Mouse (Mus musculus): ENCODE measurements around the gene Atoh7. TPM values are rescaled to one million over a fixed set of nuclear protein-coding genes. Genes with fewer than 3 reads are reported as not detected.

Atoh7 gene
- total and polyA plus RNA-seq, 3 experiments, result not detected

- no peaks in the 10 kb centered on the region; a peak in 2 of 4 replicates for H3K27me3 ChIP-seq (ENCODE audit: control insufficient read depth in 1 of 2, insufficient read depth in 2 of 2, low read length in 2 of 2)
These were observed 1.3 kb upstream of the Atoh7 start for GRCm38 (mm10) chr10:63098191-63098590.

DNA sequence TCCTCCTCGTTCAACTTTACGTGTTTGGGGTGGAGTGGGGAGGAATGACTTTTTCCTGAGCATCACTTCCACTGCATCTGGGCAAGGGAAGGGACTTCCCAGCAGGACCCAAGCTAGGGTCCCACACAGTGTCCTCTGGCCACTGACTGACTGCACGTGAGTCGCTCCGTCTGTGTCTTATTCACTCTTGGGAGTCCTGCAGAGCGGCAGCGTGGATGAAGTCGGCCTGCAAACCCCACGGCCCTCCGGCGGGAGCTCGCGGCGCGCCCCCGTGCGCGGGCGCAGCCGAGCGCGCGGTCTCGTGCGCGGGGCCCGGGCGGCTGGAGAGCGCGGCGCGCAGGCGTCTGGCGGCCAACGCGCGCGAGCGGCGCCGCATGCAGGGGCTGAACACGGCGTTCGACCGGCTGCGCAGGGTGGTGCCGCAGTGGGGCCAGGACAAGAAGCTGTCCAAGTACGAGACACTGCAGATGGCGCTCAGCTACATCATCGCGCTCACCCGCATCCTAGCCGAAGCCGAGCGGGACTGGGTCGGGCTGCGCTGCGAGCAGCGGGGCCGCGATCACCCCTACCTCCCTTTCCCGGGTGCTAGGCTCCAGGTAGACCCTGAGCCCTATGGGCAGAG is 601 bp downstream of the Atoh7 start:
- DNase-seq (ENCODE audit: low read depth, low spot score), result no peak
- no peak overlapping the region for H3K4me3 ChIP-seq (ENCODE audit: control insufficient read depth in 1 of 2, insufficient read depth in 1 of 2, low read depth in 2 of 2, low read length in 2 of 2)

More at GRCm38 (mm10) chr10:63098191-63098590, 1.3 kb upstream of the Atoh7 start:
- Histone ChIP-seq H3K27ac (ENCODE audit: control insufficient read depth, low read depth, low read length) (no peak overlapping the region), H3K36me3 (ENCODE audit: control insufficient read depth in 1 of 2, insufficient read depth in 2 of 2, low read length in 2 of 2) (no peaks in the 10 kb centered on the region), H3K4me3 (ENCODE audit: control insufficient read depth in 1 of 2, insufficient read depth in 1 of 2, low read depth in 2 of 2, low read length in 2 of 2) (no peak overlapping the region), H3K9ac (ENCODE audit: control insufficient read depth, low read depth, low read length, poor library complexity, severe bottlenecking) (no peak overlapping the region), H3K4me1 (ENCODE audit: control insufficient read depth in 1 of 2, insufficient read depth in 2 of 2, low read length in 2 of 2) (no peaks in the 10 kb centered on the region), H3K79me2 (ENCODE audit: control insufficient read depth, insufficient read depth, low read length, poor library complexity) (no peaks in the 10 kb centered on the region), H3K9me3 (replicated peaks; ENCODE audit: insufficient read depth, low read length) (no peaks in the 10 kb centered on the region)
- TF ChIP-seq SIN3A (IDR thresholded peaks at IDR 0.05; ENCODE audit: low read length) (no peak), TAL1 (IDR thresholded peaks at IDR 0.05; ENCODE audit: low read length) (no peak), MYB (IDR thresholded peaks at IDR 0.05; ENCODE audit: low read depth, low read length) (no peak), MXI1 (IDR thresholded peaks at IDR 0.05; ENCODE audit: low read depth, low read length) (no peak), TCF12 (IDR thresholded peaks at IDR 0.05; ENCODE audit: low read depth, low read length) (no peak), HCFC1 (IDR thresholded peaks at IDR 0.05; ENCODE audit: low read depth, low read length) (no peak), GATA1 (IDR thresholded peaks at IDR 0.05; ENCODE audit: low read depth, low read length) (no peak), ELF1 (IDR thresholded peaks at IDR 0.05; ENCODE audit: low read depth, low read length) (no peak), MAFK (IDR thresholded peaks at IDR 0.05; ENCODE audit: borderline replicate concordance, low read depth, low read length) (no peak), MAZ (IDR thresholded peaks at IDR 0.05; ENCODE audit: low read depth, low read length) (no peak), POLR2A (IDR thresholded peaks at IDR 0.05; ENCODE audit: control insufficient read depth in 1 of 2, insufficient read depth in 1 of 2, low read depth in 1 of 2, low read length in 2 of 2, poor library complexity in 1 of 2) (no peak)
- DNase-seq (ENCODE audit: low read depth, low spot score), result no peak

More for the DNA sequence above, 601 bp downstream of the Atoh7 start:
- Histone ChIP-seq H3K79me2 (ENCODE audit: control insufficient read depth, insufficient read depth, low read length, poor library complexity) (no peaks in the 10 kb centered on the region), H3K27ac (ENCODE audit: control insufficient read depth, low read depth, low read length) (no peak overlapping the region), H3K9ac (ENCODE audit: control insufficient read depth, low read depth, low read length, poor library complexity, severe bottlenecking) (no peak overlapping the region), H3K4me1 (ENCODE audit: control insufficient read depth in 1 of 2, insufficient read depth in 2 of 2, low read length in 2 of 2) (no peaks in the 10 kb centered on the region), H3K27me3 (ENCODE audit: control insufficient read depth in 1 of 2, insufficient read depth in 2 of 2, low read length in 2 of 2) (no peaks in the 10 kb centered on the region; a peak in 2 of 4 replicates), H3K36me3 (ENCODE audit: control insufficient read depth in 1 of 2, insufficient read depth in 2 of 2, low read length in 2 of 2) (no peaks in the 10 kb centered on the region), H3K9me3 (replicated peaks; ENCODE audit: insufficient read depth, low read length) (no peaks in the 10 kb centered on the region)
- no peak for TF ChIP-seq MYC (IDR thresholded peaks at IDR 0.05; ENCODE audit: low read depth, low read length)
- TF ChIP-seq TBP (IDR thresholded peaks at IDR 0.05; ENCODE audit: low read depth, low read length), result no peak
- no peak for TF ChIP-seq GATA1 (IDR thresholded peaks at IDR 0.05; ENCODE audit: low read depth, low read length)
- TF ChIP-seq MAZ (IDR thresholded peaks at IDR 0.05; ENCODE audit: low read depth, low read length), result no peak
- TF ChIP-seq EP300 (IDR thresholded peaks at IDR 0.05; ENCODE audit: low read depth in 1 of 2, low read length in 2 of 2), result no peak
- no peak for TF ChIP-seq ZMIZ1 (IDR thresholded peaks at IDR 0.05; ENCODE audit: low read depth, low read length)
- no peak for TF ChIP-seq RCOR1 (IDR thresholded peaks at IDR 0.05; ENCODE audit: low read depth, low read length)
- no peak for TF ChIP-seq UBTF (IDR thresholded peaks at IDR 0.05; ENCODE audit: borderline replicate concordance, insufficient read depth, low read depth, low read length)
- no peak for TF ChIP-seq MAX (IDR thresholded peaks at IDR 0.05; ENCODE audit: low read length)
- no peak for TF ChIP-seq CHD2 (IDR thresholded peaks at IDR 0.05; ENCODE audit: low read length)
- TF ChIP-seq POLR2A (IDR thresholded peaks at IDR 0.05; ENCODE audit: control insufficient read depth in 1 of 2, insufficient read depth in 1 of 2, low read depth in 1 of 2, low read length in 2 of 2, poor library complexity in 1 of 2), result no peak
- no peak for TF ChIP-seq USF1 (IDR thresholded peaks at IDR 0.05; ENCODE audit: low read depth, low read length)

All from MEL (cell line).